Mouse (Mus musculus): ENCODE results near the gene Gm20388.

The Gm20388 gene

GRCm38 (mm10) chr8:121809524-121810155, 1899.0 kb downstream of the Gm20388 start:
- no peak for DNase-seq

DNA sequence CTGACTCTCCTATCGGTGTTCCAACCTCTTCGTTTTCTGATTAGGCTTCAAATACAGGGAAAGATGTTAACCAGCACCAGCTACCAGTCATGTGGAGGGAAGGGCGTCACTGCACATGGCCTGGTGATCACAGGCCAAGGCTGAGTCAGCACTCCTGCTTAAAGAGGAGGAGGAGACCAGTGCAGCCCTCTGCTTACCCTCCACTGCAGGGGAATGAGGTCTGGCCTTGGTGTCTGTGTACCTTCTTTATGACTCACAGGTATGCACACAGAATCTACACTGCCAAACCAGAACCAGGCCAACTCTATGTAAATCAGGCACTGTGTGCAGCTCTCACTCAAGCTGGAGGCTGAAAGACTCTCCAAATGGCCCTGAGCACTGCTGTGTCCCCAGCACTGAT, 1900.9 kb downstream of the Gm20388 start:
- DNase-seq: no peak

GRCm38 (mm10) chr8:121811931-121812570, 1901.4 kb downstream of the Gm20388 start:
- no peak for DNase-seq

DNA sequence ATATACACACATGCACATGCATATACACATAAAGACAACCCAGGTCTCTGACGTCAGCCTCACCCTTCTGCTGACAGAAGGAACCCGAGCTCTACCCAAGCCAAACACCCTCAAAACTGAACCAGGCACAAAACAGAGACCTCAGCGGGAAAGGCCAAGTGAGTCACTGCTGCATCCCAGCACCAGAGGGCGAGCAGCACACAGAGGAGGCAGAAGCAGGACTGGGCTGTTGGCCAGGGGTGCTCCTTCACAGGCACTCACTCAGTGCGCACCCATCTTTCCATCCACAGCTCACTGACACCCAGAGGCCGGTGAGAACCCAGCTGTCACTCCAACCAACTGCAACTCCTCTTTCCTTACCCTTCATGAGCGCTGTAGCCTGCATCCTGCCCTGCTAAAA, 1907.6 kb downstream of the Gm20388 start:
- peak in 1 of 2 experiments; percentile 18 for DNase-seq

- peak in 1 of 2 experiments; percentile 17 for DNase-seq
These were observed 1910.2 kb downstream of the Gm20388 start for GRCm38 (mm10) chr8:121820840-121821239.

DNA sequence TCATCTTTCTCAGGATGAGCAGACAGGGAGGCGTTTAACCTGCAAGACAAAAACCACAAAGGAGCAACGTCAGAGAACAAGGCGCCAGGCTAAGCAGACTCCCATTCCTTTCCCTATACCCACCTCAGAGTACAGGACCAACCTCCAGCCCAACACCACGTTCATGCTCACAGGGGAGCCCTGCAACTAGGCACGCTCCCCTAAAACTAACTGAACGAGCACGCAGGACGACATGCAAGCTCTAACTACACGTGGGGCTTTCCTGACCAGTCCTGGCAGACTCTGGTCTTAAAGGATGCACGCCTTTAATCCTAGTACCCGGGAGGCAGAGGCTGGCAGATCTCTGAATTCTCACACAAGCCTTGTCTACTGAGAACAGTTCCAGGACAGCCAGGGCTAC, 1910.7 kb downstream of the Gm20388 start:
- peak in 1 of 2 experiments; percentile 5 for DNase-seq

GRCm38 (mm10) chr8:121821770-121822169, 1911.1 kb downstream of the Gm20388 start:
- no peak for DNase-seq

DNA sequence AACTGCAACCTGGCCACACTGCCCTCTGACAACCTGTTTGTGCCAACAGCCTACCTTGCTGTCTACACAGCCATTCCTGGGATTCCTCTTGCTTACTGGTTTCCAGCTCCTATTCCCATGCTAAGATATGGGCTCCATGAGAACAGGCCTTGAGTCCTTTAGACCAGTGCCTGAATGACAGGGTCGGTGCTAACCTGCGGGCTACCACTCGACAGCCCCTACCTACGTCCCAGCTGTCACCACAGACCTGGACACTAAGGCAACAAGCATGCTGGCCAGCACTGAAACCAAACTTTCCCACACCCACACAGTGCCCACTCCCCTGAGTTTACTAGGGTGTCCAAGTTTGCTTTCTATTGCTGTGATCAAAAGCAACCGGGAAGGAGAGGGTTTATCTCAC, 1917.1 kb downstream of the Gm20388 start:
- DNase-seq: peak in 1 of 2 experiments; percentile 1

DNA sequence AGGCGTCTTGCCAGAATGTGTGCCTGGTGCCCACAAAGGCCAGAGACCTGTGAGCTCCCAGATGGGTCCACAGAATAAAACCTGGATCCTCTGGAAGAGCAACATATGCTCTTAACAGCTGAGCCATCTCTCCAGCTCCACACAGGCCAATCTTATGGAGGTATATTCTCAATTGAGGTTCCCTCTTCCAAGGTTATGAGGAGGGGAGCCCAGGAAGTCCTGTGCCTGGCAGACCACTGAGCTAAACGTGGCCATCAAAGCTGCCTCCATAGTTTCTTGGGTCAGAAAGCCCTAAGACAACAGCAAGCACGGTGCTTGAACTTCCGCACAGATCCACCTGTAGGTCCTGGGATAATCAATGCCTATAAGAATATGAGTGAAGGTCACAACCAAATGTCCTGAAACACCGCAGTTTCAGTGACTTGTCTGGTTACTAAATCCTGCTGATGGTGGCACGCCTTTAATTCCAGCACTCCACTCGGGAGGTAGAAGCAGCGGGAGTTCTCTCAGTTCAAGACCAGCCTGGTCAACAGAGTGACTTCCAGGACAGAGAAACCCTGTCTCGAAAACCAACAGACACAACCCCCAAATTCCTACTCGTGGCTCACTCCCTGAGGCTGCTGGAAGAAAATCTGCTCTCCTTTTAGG, 1917.9 kb downstream of the Gm20388 start:
- peak in 1 of 2 experiments; percentile 5 for DNase-seq

GRCm38 (mm10) chr8:121829048-121829776, 1918.6 kb downstream of the Gm20388 start, which contains the start of gene Klhdc4:
TSS of gene Klhdc4 (minus strand) at chr8:121829569.
- DNase-seq: peak; percentile 91 to 92

DNA sequence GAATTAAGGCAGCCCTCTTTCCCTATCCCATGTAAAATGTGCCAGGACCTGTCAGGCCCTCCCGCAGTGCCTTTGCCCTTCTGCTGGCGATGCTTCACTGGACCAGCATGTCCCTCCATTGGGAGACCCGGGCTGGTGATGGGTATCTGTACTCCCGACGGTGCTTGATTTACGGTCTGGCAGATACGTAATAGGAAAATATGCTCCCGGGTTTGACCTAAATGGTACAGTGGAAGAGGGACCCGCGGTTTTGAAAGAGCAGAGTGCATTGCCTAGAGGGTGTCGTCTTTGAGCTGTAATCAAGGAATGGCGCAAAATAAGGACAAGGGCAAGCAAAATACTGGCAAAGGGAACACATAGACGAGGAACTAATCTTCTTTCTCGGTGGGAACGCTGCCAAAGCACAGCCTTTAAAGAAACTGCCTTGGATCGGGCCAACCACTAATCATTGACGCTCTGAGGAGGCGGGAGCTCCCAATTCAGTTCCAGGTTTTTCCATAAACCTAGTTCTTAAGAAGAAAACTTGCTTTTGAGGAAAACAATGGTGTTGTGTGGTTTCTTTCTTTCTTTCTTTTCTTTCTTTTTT, 1919.2 kb downstream of the Gm20388 start:
- DNase-seq: no peak

DNA sequence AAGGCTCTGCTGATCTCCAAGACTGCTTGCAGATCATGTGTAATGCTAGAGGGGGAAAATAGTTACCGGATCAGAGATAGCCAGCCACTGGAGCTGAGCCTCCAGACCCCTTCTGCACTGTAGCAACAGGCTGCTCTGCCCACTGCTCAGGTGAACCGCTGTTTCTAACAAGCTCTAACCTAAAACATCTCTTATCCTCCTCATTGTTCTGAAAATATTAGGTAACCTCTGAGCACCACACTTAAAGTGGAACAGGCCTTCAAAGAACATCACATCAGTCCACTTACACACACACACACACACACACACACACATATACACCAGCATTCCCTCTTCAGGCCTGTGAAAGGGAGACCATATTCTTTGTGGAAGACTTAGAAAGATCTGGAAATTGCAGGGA, 1921.4 kb downstream of the Gm20388 start:
- DNase-seq: peak in 1 of 2 experiments; percentile 6

GRCm38 (mm10) chr8:121832503-121832902, 1921.9 kb downstream of the Gm20388 start:
- peak; percentile 35 to 77 for DNase-seq

DNA sequence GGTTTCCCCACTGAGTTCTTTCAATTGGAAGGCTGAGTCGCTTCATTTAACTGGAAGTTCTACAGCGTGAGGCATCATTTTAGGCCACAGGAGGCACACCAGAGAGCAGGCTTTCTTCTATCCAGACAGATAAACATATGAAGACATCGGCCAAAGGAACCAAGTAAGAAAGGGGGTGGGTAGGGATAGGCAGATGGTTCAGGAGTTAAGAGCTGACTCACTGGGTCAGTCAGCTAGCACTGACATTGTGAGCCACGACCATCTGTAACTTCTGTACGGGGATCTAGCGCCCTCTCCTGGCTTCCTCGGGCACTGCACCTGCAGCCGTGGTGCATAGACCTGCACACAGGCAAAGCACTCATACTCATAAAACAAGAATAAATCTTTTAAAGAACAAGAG, 1930.6 kb downstream of the Gm20388 start:
- peak; percentile 39 to 62 for DNase-seq

GRCm38 (mm10) chr8:121842064-121842955, 1931.7 kb downstream of the Gm20388 start:
- peak in 1 of 2 experiments; percentile 13 for DNase-seq

GRCm38 (mm10) chr8:121843184-121843733, 1932.6 kb downstream of the Gm20388 start:
- DNase-seq: peak in 1 of 2 experiments; percentile 0

DNA sequence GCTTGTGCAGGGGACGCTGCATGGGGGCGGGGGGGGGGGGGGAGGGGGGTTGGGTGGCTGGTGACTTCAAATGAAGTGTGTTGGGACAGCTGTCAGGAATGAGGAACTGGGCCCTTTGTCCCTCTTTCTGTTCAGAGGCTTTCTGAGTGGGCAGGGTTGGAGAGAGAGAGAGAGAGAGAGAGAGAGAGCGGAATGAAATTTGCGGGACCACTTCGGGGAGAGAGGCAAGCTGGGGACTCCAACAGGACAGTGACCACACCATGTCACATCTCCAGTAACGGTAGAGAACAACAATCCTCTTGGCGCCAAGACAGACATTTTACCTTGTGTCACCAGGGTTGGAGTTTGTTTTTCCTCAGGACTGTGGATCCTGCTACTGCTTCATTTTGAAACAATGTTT, 1934.1 kb downstream of the Gm20388 start:
- DNase-seq: no peak

DNA sequence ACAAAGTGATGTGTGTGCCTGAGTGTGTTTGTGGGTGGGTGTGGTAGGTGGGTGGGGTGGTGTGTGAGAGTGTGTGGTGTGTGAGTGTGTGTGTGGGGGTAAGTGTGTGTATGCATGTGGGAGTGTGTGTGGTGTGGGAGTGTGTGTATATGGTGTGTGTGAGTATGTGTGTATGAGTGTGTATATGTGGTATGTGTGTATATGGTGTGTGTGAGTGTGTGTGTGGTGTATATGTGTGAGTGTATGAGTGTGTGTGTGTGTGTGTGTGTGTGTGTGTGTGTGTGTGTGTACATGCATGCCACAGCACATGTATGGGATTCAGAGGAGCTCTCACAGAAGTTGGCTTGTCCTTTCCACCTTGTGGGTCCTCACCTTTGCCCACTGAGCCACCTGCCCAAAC, 1936.2 kb downstream of the Gm20388 start:
- no peak for DNase-seq

DNA sequence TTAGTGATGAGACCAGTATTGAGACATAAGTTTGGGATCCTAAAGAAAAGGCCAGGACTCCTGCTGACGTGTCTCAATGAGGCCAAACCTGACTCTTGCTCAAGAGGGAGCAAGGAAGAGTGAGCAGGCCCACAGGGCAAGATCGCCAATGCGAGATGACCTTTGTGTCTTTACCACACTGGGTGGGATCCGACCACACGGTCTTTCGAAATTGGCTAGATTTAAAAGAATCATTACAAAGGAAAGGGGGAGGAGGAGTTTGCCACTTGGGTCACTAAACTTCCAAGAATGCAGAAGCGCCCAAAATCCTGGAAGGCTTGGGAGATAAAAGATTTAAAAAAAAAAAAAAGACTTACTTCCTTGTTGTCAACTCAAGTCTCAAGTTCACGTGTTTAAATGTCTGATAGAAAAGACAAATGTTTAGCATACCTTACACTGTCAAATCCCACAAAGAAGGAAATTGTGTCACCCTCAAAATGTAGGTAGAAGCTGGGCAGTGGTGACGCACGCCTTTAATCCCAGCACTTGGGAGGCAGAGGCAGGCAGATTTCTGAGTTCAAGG, 1936.7 kb downstream of the Gm20388 start:
- peak; percentile 20 to 24 for DNase-seq

DNA sequence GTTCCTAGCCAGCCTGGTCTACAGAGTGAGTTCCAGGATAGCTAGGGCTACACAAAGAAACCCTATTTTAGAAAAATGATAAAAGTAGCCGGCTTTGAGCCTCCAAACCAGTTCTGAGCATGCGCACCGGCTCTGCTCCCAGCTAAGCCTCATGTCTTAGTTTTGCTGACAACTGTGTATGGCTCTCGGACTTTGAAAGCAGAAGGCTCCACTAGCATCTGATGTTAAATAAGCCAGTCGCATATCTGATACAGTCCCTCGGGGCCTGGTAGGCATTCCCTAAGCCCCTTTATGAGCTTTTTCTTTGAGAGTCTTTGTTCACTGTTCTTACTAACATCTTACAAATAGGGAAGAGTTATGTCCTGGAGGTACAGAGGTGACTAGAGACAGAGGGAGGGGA, 1937.3 kb downstream of the Gm20388 start:
- peak in 1 of 2 experiments; percentile 8 for DNase-seq

DNA sequence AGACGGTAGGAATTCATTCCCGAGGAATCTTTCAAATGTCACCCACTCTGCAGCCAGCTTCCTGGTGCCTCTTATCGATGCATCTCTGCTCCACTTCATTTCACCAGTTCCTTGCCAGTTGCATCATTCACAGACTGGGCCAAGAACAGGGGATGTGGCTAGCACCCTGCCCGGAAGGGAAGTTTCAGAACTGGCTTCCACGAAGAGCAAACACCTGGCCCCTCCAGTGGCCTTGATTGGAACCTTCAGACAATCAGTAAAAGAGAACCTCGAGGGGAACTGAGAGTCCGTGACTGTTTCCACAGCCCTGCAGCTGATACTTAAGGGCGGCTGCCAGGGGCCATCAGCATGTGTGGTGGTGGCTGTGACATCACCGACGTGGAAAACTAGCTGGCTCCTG, 1937.9 kb downstream of the Gm20388 start:
- peak; percentile 44 to 46 for DNase-seq
